Mouse (Mus musculus) kidney, postnatal 0 days (tissue): Measurements from ENCODE around the gene Szrd1. TPM values are rescaled to one million over a fixed set of nuclear protein-coding genes. Genes with fewer than 3 reads are reported as not detected.

Experiments
- ATAC-seq: fragments of 200-750 bp; cut with Nextera tagmentation; replicated peaks from 2 replicates; pipeline ENCODE4 v1.8.0; 2017; ENCODE audit warnings: low read depth, moderate number of reproducible peaks, moderate TSS enrichment, moderate library complexity; ENCODE audit not compliant: low FRiP score
- DNase-seq: peaks from one replicate; pipeline ENCODE4 v3.0.0-alpha.2; 2016; ENCODE audit warnings: low spot score
- H3K27ac ChIP-seq: fragments of 300-500 bp; sonication (generic); 2 replicates; pipeline ENCODE4 v1.5.1; 2014; ENCODE audit warnings: mild to moderate bottlenecking
- H3K27me3 ChIP-seq: fragments of 300-500 bp; sonication (generic); 2 replicates; pipeline ENCODE4 v1.6.1; 2014; ENCODE audit warnings: low read length, mixed read lengths; ENCODE audit not compliant: insufficient read depth
- H3K36me3 ChIP-seq: fragments of 300-500 bp; sonication (generic); 2 replicates; pipeline ENCODE4 v1.6.1; 2014; ENCODE audit warnings: low read length, mixed read lengths; ENCODE audit not compliant: insufficient read depth
- H3K4me1 ChIP-seq: fragments of 300-500 bp; sonication (generic); replicated peaks from 2 replicates; pipeline ENCODE4 v1.6.1; 2014; ENCODE audit warnings: antibody characterized with exemption, low read length, mixed read lengths; ENCODE audit not compliant: insufficient read depth
- H3K4me2 ChIP-seq: fragments of 300-500 bp; sonication (generic); 2 replicates; pipeline ENCODE4 v1.6.1; 2014; ENCODE audit warnings: mild to moderate bottlenecking, low read length, moderate library complexity, mixed read lengths
- H3K4me3 ChIP-seq: fragments of 300-500 bp; sonication (generic); replicated peaks from 2 replicates; pipeline ENCODE4 v1.5.1; 2014; ENCODE audit warnings: low read depth, low read length
- H3K9ac ChIP-seq: fragments of 300-500 bp; sonication (generic); 2 replicates; pipeline ENCODE4 v1.6.1; 2014; ENCODE audit warnings: low read depth, low read length
- H3K9me3 ChIP-seq: fragments of 300-500 bp; sonication (generic); replicated peaks from 2 replicates; pipeline ENCODE4 v1.6.1; 2016; ENCODE audit warnings: low read length, inconsistent platforms, mixed read lengths
- CTCF ChIP-seq: IDR thresholded peaks from 2 replicates; pipeline ENCODE4 v1.5.1; 2016; ENCODE audit warnings: antibody characterized with exemption, low read depth, mild to moderate bottlenecking, moderate library complexity
- WGBS: fragments of 180-500 bp; shearing (Covaris S2); extraction: QIAGEN DNeasy Blood & Tissue Kit; methylation state at CpG from one replicate; pipeline ENCODE4 v1.1.7; 2014; 5-methylcytosine and 5-hydroxymethylcytosine counted together
- polyA plus RNA-seq: library from polyadenylated mRNA; unstranded; fragments of >200 nt; fragmentation: Nextera tagmentation; extraction: Ambion mirVana; gene quantifications from 2 replicates; pipeline ENCODE4 v1.2.1, GENCODE M21; 2015

Gene Szrd1
- polyA plus RNA-seq, 1 experiment from 2014 or later: 38.0 TPM

- Histone ChIP-seq H3K4me3 (no peak overlapping the region), H3K4me1 (peaks cover 5% of the 10 kb centered on the region; the same call in 1 of the 2 replicates), H3K27ac (no peak overlapping the region), H3K36me3 (peaks cover 15% of the 10 kb centered on the region), H3K9me3 (no peaks in the 10 kb centered on the region), H3K4me2 (no peak overlapping the region), H3K27me3 (no peaks in the 10 kb centered on the region), H3K9ac (no peak overlapping the region)
- 0 out of 2 replicates have a peak, but pooled peaks have one; percentile 38 for ATAC-seq
- DNase-seq: peak; percentile 82
- peak; percentile 84 for TF ChIP-seq CTCF
- WGBS: 30% methylated on average over 11 of the region's 11 CpGs
These were observed 18.9 kb downstream of the Szrd1 start for GRCm38 (mm10) chr4:141120700-141121099.

- H3K27ac ChIP-seq: 0 out of 2 replicates have a peak overlapping the region, but pooled peaks have one; percentile 42
- peaks cover 33% of the 10 kb centered on the region for H3K36me3 ChIP-seq
These were observed 20.9 kb downstream of the Szrd1 start for GRCm38 (mm10) chr4:141118691-141119090.

GRCm38 (mm10) chr4:141115398-141115797, 24.2 kb downstream of the Szrd1 start:
- no peak for TF ChIP-seq CTCF
- no peak overlapping the region for H3K4me3 ChIP-seq
- H3K9me3 ChIP-seq: no peaks in the 10 kb centered on the region

More at GRCm38 (mm10) chr4:141118691-141119090, 20.9 kb downstream of the Szrd1 start:
- Histone ChIP-seq H3K9me3 (no peaks in the 10 kb centered on the region), H3K4me1 (peaks cover 3% of the 10 kb centered on the region; the same call in 1 of the 2 replicates), H3K4me2 (no peak overlapping the region), H3K4me3 (no peak overlapping the region), H3K27me3 (no peaks in the 10 kb centered on the region), H3K9ac (no peak overlapping the region)
- DNase-seq (no peak), ATAC-seq (no peak)
- 57% methylated on average over 4 of the region's 4 CpGs for WGBS
- no peak for TF ChIP-seq CTCF

GRCm38 (mm10) chr4:141114521-141114981, 25.0 kb downstream of the Szrd1 start:
- Histone ChIP-seq H3K9me3 (no peaks in the 10 kb centered on the region), H3K4me2 (no peak overlapping the region), H3K27ac (0 out of 2 replicates have a peak overlapping the region, but pooled peaks have one; percentile 8), H3K9ac (0 out of 2 replicates have a peak overlapping the region, but pooled peaks have one; percentile 13), H3K4me3 (no peak overlapping the region), H3K36me3 (peaks cover 52% of the 10 kb centered on the region), H3K4me1 (no peaks in the 10 kb centered on the region), H3K27me3 (no peaks in the 10 kb centered on the region)
- 88% methylated on average over 6 of the region's 6 CpGs for WGBS
- no peak for TF ChIP-seq CTCF
- ATAC-seq: no peak
- DNase-seq: no peak

More at GRCm38 (mm10) chr4:141115398-141115797, 24.2 kb downstream of the Szrd1 start:
- Histone ChIP-seq H3K36me3 (peaks cover 52% of the 10 kb centered on the region), H3K9ac (no peak overlapping the region), H3K4me1 (no peaks in the 10 kb centered on the region), H3K27me3 (no peaks in the 10 kb centered on the region), H3K4me2 (no peak overlapping the region), H3K27ac (no peak overlapping the region)
- ATAC-seq (no peak), DNase-seq (no peak)
- WGBS: 81% methylated on average over 8 of the region's 8 CpGs

- DNase-seq (no peak), ATAC-seq (no peak)
- Histone ChIP-seq H3K27me3 (no peaks in the 10 kb centered on the region), H3K9me3 (no peaks in the 10 kb centered on the region), H3K4me2 (no peak overlapping the region), H3K4me3 (no peak overlapping the region), H3K4me1 (no peaks in the 10 kb centered on the region), H3K27ac (no peak overlapping the region), H3K36me3 (peaks cover 52% of the 10 kb centered on the region), H3K9ac (no peak overlapping the region)
- TF ChIP-seq CTCF: 0 out of 2 replicates have a peak, but pooled peaks have one; percentile 2
- WGBS: 70% methylated on average over 7 of the region's 7 CpGs
These were observed 25.7 kb downstream of the Szrd1 start for GRCm38 (mm10) chr4:141113831-141114230.

GRCm38 (mm10) chr4:141108196-141108732, 31.3 kb downstream of the Szrd1 start:
- Histone ChIP-seq H3K4me2 (no peak overlapping the region), H3K9ac (no peak overlapping the region), H3K4me3 (no peak overlapping the region), H3K27ac (no peak overlapping the region), H3K27me3 (no peaks in the 10 kb centered on the region), H3K4me1 (no peaks in the 10 kb centered on the region), H3K36me3 (0 out of 2 replicates have a peak, but pooled peaks cover 15% of the 10 kb centered on the region), H3K9me3 (no peaks in the 10 kb centered on the region)
- no peak for TF ChIP-seq CTCF
- 33% methylated on average over 10 of the region's 10 CpGs for WGBS
- DNase-seq (peak; percentile 67), ATAC-seq (no peak)
